Mouse (Mus musculus): Measurements from ENCODE around the gene Tdrd6.

Tdrd6 gene

GRCm38 (mm10) chr17:43629496-43630426 is at the start of gene Tdrd6:
Tdrd6 (minus strand) TSS chr17:43630299.
- in situ Hi-C loops (cut with MboI; ENCODE audit: low pct_unique_long_range_greater_than_20kb in 1 of 2, low sequenced_read_pairs in 2 of 2, unreplicated experiment in 1 of 2): no loop called here

GRCm38 (mm10) chr17:43677317-43677716 is 47.2 kb upstream of the Tdrd6 start:
- in situ Hi-C loops (cut with MboI; ENCODE audit: low pct_unique_long_range_greater_than_20kb in 1 of 2, low sequenced_read_pairs in 2 of 2, unreplicated experiment in 1 of 2): no loop called here

GRCm38 (mm10) chr17:43676241-43676640 is 46.1 kb upstream of the Tdrd6 start:
- in situ Hi-C loops (cut with MboI; ENCODE audit: low pct_unique_long_range_greater_than_20kb in 1 of 2, low sequenced_read_pairs in 2 of 2, unreplicated experiment in 1 of 2): no loop called here

- in situ Hi-C loops (cut with MboI; ENCODE audit: low pct_unique_long_range_greater_than_20kb in 1 of 2, low sequenced_read_pairs in 2 of 2, unreplicated experiment in 1 of 2): no loop called here
These were observed 45.1 kb upstream of the Tdrd6 start for GRCm38 (mm10) chr17:43675228-43675627.

GRCm38 (mm10) chr17:43671907-43672306 is 41.8 kb upstream of the Tdrd6 start:
- in situ Hi-C loops (cut with MboI; ENCODE audit: low pct_unique_long_range_greater_than_20kb in 1 of 2, low sequenced_read_pairs in 2 of 2, unreplicated experiment in 1 of 2): no loop called here

- in situ Hi-C loops (cut with MboI; ENCODE audit: low pct_unique_long_range_greater_than_20kb in 1 of 2, low sequenced_read_pairs in 2 of 2, unreplicated experiment in 1 of 2): no loop called here
These were observed 39.1 kb upstream of the Tdrd6 start for GRCm38 (mm10) chr17:43669145-43669695.

GRCm38 (mm10) chr17:43667290-43667843 is 37.3 kb upstream of the Tdrd6 start, which contains the start of gene Cyp39a1:
Cyp39a1 (plus strand) TSS chr17:43667425.
- in situ Hi-C loops (cut with MboI; ENCODE audit: low pct_unique_long_range_greater_than_20kb in 1 of 2, low sequenced_read_pairs in 2 of 2, unreplicated experiment in 1 of 2): no loop called here

DNA sequence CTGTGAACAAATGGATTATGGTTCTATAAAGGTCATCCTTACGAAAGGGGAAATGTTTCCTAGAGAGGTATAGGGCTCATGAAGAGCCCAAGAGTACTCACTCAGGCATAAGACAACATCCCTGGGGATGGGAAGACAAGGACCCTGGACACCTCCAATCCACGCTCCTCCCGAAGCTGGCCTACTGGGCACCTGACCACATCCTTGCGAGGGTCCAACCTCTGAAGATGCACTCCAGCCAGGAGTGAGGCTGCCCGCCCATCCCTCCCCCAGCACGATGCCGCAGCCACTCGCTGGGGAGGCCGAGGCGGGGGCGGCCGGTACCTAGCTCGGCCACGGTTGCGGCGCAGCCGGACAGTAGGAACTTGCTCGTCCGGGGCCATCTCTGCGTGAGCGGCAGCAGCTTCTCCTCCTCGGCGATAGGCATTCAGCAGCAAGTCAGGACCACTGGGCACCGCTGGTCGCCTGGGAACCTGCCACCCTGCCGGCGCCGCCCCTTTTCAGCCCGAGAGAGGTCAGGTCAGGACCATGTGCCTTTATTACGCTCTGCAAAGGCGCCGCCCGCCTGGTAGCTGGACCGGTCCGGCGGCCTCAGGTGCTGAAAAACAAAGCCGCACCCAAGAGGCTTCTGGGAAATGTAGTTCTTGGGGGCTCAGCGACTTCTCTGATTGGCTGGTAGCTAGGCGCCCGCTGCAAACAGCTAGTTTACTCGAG is 36.6 kb upstream of the Tdrd6 start, which contains the start of gene Slc25a27:
Slc25a27 (minus strand) TSS at position 639 of the 714 bp plus-strand sequence.
- in situ Hi-C loops (cut with MboI; ENCODE audit: low pct_unique_long_range_greater_than_20kb in 1 of 2, low sequenced_read_pairs in 2 of 2, unreplicated experiment in 1 of 2): no loop called here

GRCm38 (mm10) chr17:43651314-43652046 is 21.4 kb upstream of the Tdrd6 start:
- in situ Hi-C loops (cut with MboI; ENCODE audit: low pct_unique_long_range_greater_than_20kb in 1 of 2, low sequenced_read_pairs in 2 of 2, unreplicated experiment in 1 of 2): no loop called here

GRCm38 (mm10) chr17:43649641-43650436 is 19.7 kb upstream of the Tdrd6 start:
- in situ Hi-C loops (cut with MboI; ENCODE audit: low pct_unique_long_range_greater_than_20kb in 1 of 2, low sequenced_read_pairs in 2 of 2, unreplicated experiment in 1 of 2): no loop called here

DNA sequence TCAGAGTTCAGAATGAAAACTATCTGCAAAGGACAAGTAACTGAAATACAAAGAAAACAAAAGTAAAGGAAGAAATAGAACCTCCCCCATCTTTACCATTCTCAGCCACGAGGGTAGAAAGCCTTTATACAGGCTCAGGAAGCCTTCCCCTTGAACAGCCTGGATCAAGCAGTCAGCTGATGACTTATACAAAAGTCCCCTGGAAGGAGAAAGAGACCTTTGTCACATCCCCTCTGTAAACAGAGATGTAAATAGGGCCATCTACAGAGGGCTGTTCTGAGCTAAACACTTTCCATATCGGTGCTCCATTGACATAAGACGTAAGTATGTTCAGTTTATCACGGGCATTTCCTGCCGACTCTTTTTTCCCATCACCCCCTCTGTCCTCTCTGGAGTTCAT is 16.8 kb upstream of the Tdrd6 start:
- in situ Hi-C loops (cut with MboI; ENCODE audit: low pct_unique_long_range_greater_than_20kb in 1 of 2, low sequenced_read_pairs in 2 of 2, unreplicated experiment in 1 of 2): no loop called here

GRCm38 (mm10) chr17:43645136-43645535 is 15.0 kb upstream of the Tdrd6 start:
- in situ Hi-C loops (cut with MboI; ENCODE audit: low pct_unique_long_range_greater_than_20kb in 1 of 2, low sequenced_read_pairs in 2 of 2, unreplicated experiment in 1 of 2): no loop called here

DNA sequence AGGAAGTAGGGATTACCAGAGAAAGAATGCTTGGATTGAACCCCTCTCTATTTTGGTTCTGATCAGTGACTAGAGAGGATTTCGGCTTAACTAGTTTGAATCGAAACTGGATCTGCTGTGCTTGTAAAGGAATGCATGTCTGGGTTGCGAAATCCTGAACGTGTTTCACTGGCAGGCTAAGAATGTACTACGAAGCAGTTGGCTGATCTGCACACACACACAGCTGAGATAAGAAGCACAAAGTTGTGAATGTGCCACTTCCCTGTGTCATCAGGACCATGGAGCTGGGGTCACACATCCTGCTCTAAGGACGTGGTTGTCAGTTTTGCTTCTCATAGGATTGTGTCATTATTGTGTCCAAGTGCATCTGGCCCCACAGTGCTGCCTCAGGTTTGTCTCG is 14.3 kb upstream of the Tdrd6 start:
- in situ Hi-C loops (cut with MboI; ENCODE audit: low pct_unique_long_range_greater_than_20kb in 1 of 2, low sequenced_read_pairs in 2 of 2, unreplicated experiment in 1 of 2): no loop called here

DNA sequence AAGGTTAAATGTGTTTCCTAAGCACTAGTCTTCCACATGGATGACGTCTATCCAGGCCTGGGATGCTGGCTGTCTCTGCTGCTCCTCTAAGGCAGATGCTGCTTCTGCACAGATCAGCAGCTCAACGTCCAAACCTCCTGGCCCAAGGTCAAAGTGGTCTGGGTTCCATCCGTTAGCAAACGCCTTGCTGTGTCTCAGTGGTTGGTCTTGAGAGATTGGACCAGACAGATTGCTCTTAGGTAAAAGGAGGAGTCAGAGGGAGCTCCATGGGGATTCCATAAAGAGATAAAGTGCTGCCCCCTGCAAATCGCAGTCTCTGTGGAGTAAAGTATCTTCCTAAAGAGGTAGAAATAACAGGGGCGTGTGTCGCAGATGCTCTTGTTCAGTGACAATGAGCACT is 13.1 kb upstream of the Tdrd6 start:
- in situ Hi-C loops (cut with MboI; ENCODE audit: low pct_unique_long_range_greater_than_20kb in 1 of 2, low sequenced_read_pairs in 2 of 2, unreplicated experiment in 1 of 2): no loop called here

GRCm38 (mm10) chr17:43640825-43641224 is 10.7 kb upstream of the Tdrd6 start:
- in situ Hi-C loops (cut with MboI; ENCODE audit: low pct_unique_long_range_greater_than_20kb in 1 of 2, low sequenced_read_pairs in 2 of 2, unreplicated experiment in 1 of 2): no loop called here

DNA sequence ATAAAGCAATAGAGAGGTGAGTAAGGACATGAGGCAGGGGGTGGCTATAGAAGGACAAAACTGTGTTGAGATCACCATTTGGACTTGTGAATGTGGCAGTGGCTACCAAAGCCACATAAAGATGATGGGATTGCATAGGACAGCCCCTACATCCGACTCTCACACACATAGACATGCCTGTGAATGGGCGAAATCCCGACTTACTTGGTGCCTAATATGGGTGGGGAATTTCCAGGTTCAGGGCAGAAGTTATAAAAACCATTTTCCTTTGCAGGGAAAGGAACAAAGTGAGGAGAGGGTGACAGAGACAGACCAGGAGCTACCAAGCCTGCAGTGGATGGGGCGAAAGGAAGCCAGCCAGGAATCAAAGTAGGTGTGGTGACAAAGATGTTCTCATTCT is 7.0 kb upstream of the Tdrd6 start:
- in situ Hi-C loops (cut with MboI; ENCODE audit: low pct_unique_long_range_greater_than_20kb in 1 of 2, low sequenced_read_pairs in 2 of 2, unreplicated experiment in 1 of 2): no loop called here

GRCm38 (mm10) chr17:43630427-43630760 is 295 bp upstream of the Tdrd6 start:
- in situ Hi-C loops (cut with MboI; ENCODE audit: low pct_unique_long_range_greater_than_20kb in 1 of 2, low sequenced_read_pairs in 2 of 2, unreplicated experiment in 1 of 2): no loop called here

GRCm38 (mm10) chr17:43629026-43629495 is 1.0 kb downstream of the Tdrd6 start:
- in situ Hi-C loops (cut with MboI; ENCODE audit: low pct_unique_long_range_greater_than_20kb in 1 of 2, low sequenced_read_pairs in 2 of 2, unreplicated experiment in 1 of 2): no loop called here
